Mouse (Mus musculus): Measurements from ENCODE around the gene Cdkal1.

DNA sequence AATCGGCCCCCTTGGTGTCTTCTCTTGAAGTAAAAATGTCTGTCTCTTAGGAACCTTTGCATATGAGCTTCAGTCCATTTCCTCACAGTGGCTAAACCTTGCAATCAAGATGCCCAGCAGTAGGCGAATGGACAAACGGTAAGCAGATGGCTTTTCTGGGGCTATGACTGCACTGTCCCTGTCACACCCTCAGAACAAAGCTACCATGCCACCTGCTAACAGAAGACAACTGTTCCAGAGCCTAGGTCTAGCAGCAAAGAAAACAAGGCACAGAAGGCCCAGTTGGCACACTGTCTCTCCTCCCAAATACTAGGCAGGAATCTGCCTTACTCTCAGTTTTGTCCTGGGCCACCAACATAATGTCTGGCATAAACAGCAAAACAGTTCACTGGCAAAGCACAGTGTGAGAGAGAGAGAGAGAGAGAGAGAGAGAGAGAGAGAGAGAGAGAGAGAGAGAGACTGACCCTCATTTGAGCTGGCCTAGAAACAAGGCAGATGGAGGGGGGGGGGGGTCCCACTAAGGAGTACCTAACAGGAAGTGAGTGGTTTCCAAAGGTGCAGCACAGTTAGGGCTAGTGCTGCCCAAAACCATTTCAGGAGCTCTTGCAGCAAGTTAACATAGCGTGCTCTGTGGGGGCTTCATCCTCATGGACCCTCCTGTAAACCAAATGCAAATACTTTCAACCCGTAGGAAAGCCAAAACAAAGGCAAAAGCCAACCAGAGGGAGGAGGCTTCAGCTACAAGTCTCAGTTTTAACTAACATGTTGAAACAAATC lies 95.6 kb downstream of the Cdkal1 start:
- TF ChIP-seq CTCF (IDR thresholded peaks at IDR 0.05; ENCODE audit: borderline replicate concordance, insufficient read depth, low read depth, low read length) (no peak), POLR2A (IDR thresholded peaks at IDR 0.05; ENCODE audit: borderline replicate concordance, insufficient read depth, low read length) (no peak)
